Mouse (Mus musculus): Measurements from ENCODE around the gene Ifit1. TPM values are rescaled to one million over a fixed set of nuclear protein-coding genes. Genes with fewer than 3 reads are reported as not detected.
A peak's percentile ranks its signal among the peaks of the same experiment; 100 is the strongest.
"Not testable (repeated sequence)": the region's sequence is repeated elsewhere in the genome, so short reads cannot be mapped to it uniquely, and the experiment has no call there.

Gene Ifit1
- polyA plus RNA-seq, 1 experiment from 2014 or later = 1.4 TPM

- Histone ChIP-seq H3K27ac (ENCODE audit: low read length) (no peak overlapping the region), H3K27me3 (ENCODE audit: control insufficient read depth, insufficient read depth, low read length) (no peaks in the 10 kb centered on the region), H3K4me2 (ENCODE audit: low read depth, low read length) (no peak overlapping the region), H3K4me1 (ENCODE audit: control insufficient read depth, insufficient read depth, low read length) (no peaks in the 10 kb centered on the region; the same call in 1 of the 2 replicates), H3K9me3 (replicated peaks; ENCODE audit: control insufficient read depth, low read length) (no peaks in the 10 kb centered on the region), H3K9ac (ENCODE audit: low read length) (no peak overlapping the region), H3K36me3 (ENCODE audit: control insufficient read depth, insufficient read depth, low read length) (no peaks in the 10 kb centered on the region), H3K4me3 (replicated peaks; ENCODE audit: low read length) (no peak overlapping the region)
- ATAC-seq (ENCODE audit: insufficient read depth, low FRiP score) = no peak
- 78% methylated on average over 5 of the region's 5 CpGs for WGBS
Measured at GRCm38 (mm10) chr19:34642616-34643015, 1.9 kb downstream of the Ifit1 start.

- H3K27ac ChIP-seq (ENCODE audit: low read length); H3K36me3 ChIP-seq (ENCODE audit: control insufficient read depth, insufficient read depth, low read length); H3K4me1 ChIP-seq (ENCODE audit: control insufficient read depth, insufficient read depth, low read length); H3K9me3 ChIP-seq (replicated peaks; ENCODE audit: control insufficient read depth, low read length); H3K9ac ChIP-seq (ENCODE audit: low read length); H3K27me3 ChIP-seq (ENCODE audit: control insufficient read depth, insufficient read depth, low read length); ATAC-seq (ENCODE audit: insufficient read depth, low FRiP score); H3K4me3 ChIP-seq (replicated peaks; ENCODE audit: low read length); H3K4me2 ChIP-seq (ENCODE audit: low read depth, low read length): not testable (repeated sequence)
- WGBS = 85% methylated on average over 7 of the region's 8 CpGs
Measured at GRCm38 (mm10) chr19:34647630-34648029, 7.0 kb downstream of the Ifit1 start.

DNA sequence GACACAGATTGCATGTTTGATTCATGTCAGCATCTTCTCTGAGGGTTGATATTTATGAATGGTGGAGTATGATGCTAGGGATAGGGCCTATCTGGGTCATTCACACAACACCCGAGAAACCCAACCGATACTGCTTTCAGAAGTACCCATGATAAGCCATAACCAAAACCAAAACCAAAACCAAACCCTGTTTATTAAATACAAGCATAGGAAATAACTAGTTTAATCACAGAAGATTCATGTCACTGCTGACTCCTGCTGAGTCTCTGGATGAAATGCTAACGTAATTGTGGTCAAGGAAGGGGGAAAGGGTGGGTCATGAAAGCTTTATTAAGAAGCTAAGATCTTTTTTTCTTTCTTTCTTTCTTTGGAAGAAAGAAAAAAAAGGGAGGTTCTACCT lies 9.6 kb downstream of the Ifit1 start:
- H3K27ac ChIP-seq (ENCODE audit: low read length) = no peak overlapping the region
- no peaks in the 10 kb centered on the region for H3K36me3 ChIP-seq (ENCODE audit: control insufficient read depth, insufficient read depth, low read length)
- H3K4me2 ChIP-seq (ENCODE audit: low read depth, low read length) = no peak overlapping the region
- no peaks in the 10 kb centered on the region for H3K27me3 ChIP-seq (ENCODE audit: control insufficient read depth, insufficient read depth, low read length)
- H3K4me1 ChIP-seq (ENCODE audit: control insufficient read depth, insufficient read depth, low read length) = no peaks in the 10 kb centered on the region
- no peak overlapping the region for H3K4me3 ChIP-seq (replicated peaks; ENCODE audit: low read length)
- H3K9me3 ChIP-seq (replicated peaks; ENCODE audit: control insufficient read depth, low read length) = no peaks in the 10 kb centered on the region
- ATAC-seq (ENCODE audit: insufficient read depth, low FRiP score) = no peak
- 85% methylated on average over 3 of the region's 3 CpGs for WGBS
- H3K9ac ChIP-seq (ENCODE audit: low read length) = no peak overlapping the region

DNA sequence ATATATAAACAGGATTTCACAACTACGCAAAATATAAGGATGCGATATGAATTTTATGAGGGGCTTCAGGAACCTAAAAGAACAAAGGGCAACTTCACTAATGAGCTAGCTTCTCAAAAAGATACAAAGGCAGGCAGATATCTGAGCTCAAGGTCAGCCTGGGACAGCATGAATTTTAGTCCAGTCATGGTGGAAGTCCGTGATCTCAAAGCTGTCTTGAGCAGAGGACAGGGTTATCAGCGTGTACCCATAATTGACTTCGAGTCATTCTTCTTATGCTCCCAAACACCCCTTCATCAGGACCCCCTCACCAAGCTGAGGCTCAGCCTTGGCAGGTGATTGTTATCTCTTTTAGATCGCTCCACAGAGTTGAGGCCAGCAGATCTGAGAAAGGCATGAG lies 10.3 kb downstream of the Ifit1 start:
- ATAC-seq (ENCODE audit: insufficient read depth, low FRiP score) = no peak
- H3K9ac ChIP-seq (ENCODE audit: low read length) = no peak overlapping the region
- H3K27ac ChIP-seq (ENCODE audit: low read length) = no peak overlapping the region
- H3K4me3 ChIP-seq (replicated peaks; ENCODE audit: low read length) = no peak overlapping the region
- no peaks in the 10 kb centered on the region for H3K27me3 ChIP-seq (ENCODE audit: control insufficient read depth, insufficient read depth, low read length)
- no peaks in the 10 kb centered on the region for H3K4me1 ChIP-seq (ENCODE audit: control insufficient read depth, insufficient read depth, low read length)
- no peaks in the 10 kb centered on the region for H3K9me3 ChIP-seq (replicated peaks; ENCODE audit: control insufficient read depth, low read length)
- WGBS = 79% methylated on average over 6 of the region's 6 CpGs
- H3K36me3 ChIP-seq (ENCODE audit: control insufficient read depth, insufficient read depth, low read length) = no peaks in the 10 kb centered on the region
- no peak overlapping the region for H3K4me2 ChIP-seq (ENCODE audit: low read depth, low read length)

- WGBS = 60% methylated on average over 10 of the region's 10 CpGs
- Histone ChIP-seq H3K4me3 (replicated peaks; ENCODE audit: low read length) (no peak overlapping the region), H3K4me2 (ENCODE audit: low read depth, low read length) (no peak overlapping the region), H3K36me3 (ENCODE audit: control insufficient read depth, insufficient read depth, low read length) (no peaks in the 10 kb centered on the region), H3K27ac (ENCODE audit: low read length) (no peak overlapping the region), H3K9me3 (replicated peaks; ENCODE audit: control insufficient read depth, low read length) (no peaks in the 10 kb centered on the region), H3K4me1 (ENCODE audit: control insufficient read depth, insufficient read depth, low read length) (no peaks in the 10 kb centered on the region), H3K9ac (ENCODE audit: low read length) (no peak overlapping the region), H3K27me3 (ENCODE audit: control insufficient read depth, insufficient read depth, low read length) (no peaks in the 10 kb centered on the region)
- ATAC-seq (ENCODE audit: insufficient read depth, low FRiP score) = no peak
Measured at GRCm38 (mm10) chr19:34655227-34655805, 14.6 kb downstream of the Ifit1 start.

- Histone ChIP-seq H3K27me3 (ENCODE audit: control insufficient read depth, insufficient read depth, low read length) (no peaks in the 10 kb centered on the region), H3K4me1 (ENCODE audit: control insufficient read depth, insufficient read depth, low read length) (no peaks in the 10 kb centered on the region), H3K4me2 (ENCODE audit: low read depth, low read length) (no peak overlapping the region), H3K9me3 (replicated peaks; ENCODE audit: control insufficient read depth, low read length) (no peaks in the 10 kb centered on the region), H3K9ac (ENCODE audit: low read length) (no peak overlapping the region), H3K36me3 (ENCODE audit: control insufficient read depth, insufficient read depth, low read length) (no peaks in the 10 kb centered on the region), H3K4me3 (replicated peaks; ENCODE audit: low read length) (no peak overlapping the region), H3K27ac (ENCODE audit: low read length) (no peak overlapping the region)
- ATAC-seq (ENCODE audit: insufficient read depth, low FRiP score) = peak; percentile 77
- 22% methylated on average over 2 of the region's 2 CpGs for WGBS
Measured at GRCm38 (mm10) chr19:34656511-34657298, 16.0 kb downstream of the Ifit1 start.

- Histone ChIP-seq H3K4me1 (ENCODE audit: control insufficient read depth, insufficient read depth, low read length) (0 out of 2 replicates have a peak, but pooled peaks cover 3% of the 10 kb centered on the region), H3K27me3 (ENCODE audit: control insufficient read depth, insufficient read depth, low read length) (no peaks in the 10 kb centered on the region), H3K4me3 (replicated peaks; ENCODE audit: low read length) (peak overlapping the region; percentile 44), H3K9me3 (replicated peaks; ENCODE audit: control insufficient read depth, low read length) (no peaks in the 10 kb centered on the region), H3K9ac (ENCODE audit: low read length) (no peak overlapping the region), H3K4me2 (ENCODE audit: low read depth, low read length) (peak overlapping the region; percentile 52), H3K36me3 (ENCODE audit: control insufficient read depth, insufficient read depth, low read length) (no peaks in the 10 kb centered on the region), H3K27ac (ENCODE audit: low read length) (no peak overlapping the region)
- ATAC-seq (ENCODE audit: insufficient read depth, low FRiP score) = peak; percentile 92
- 14% methylated on average over 13 of the region's 13 CpGs for WGBS
Measured at GRCm38 (mm10) chr19:34662067-34662507, 21.4 kb downstream of the Ifit1 start.

DNA sequence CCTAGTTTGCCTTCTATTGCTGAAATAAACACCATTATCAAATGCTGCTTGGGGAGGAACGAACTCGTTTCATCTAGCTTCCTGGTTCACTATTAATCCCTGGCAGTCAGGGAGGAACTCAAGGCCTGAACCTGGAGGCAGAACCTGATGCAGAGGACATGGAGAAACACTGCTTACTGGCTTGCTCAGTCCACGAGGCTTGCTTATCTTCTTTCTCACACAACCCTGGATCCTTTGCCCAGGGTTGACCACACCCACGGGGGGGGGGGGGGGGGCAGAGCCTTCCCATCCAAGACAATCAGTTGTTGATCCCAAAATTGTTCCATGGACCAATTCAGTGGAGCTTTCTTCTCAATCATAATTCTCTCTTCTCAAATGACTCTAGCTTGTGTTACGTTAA lies 22.1 kb downstream of the Ifit1 start:
- WGBS = 31% methylated on average over 5 of the region's 5 CpGs

DNA sequence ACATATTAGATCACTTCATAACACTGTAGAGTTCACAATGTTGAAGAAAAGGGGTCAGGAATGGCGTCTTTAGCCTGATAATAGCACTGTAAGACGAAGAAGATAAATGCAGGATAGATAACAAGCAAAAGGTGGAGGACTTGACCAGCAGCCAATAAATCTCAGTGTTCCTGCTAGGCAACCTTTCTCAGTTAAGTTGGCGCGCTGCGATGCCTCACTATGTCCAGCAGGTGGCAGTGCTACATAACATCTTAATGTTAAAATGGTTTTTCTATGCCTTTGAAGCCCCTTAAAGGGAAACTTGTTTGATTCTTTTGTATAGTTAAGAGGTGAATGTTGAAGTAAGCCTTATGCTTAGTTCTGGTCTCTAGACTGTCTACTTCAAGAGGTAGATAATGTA lies 25.5 kb downstream of the Ifit1 start:
- no peak for ATAC-seq (ENCODE audit: insufficient read depth, low FRiP score)
- Histone ChIP-seq H3K27ac (ENCODE audit: low read length) (no peak overlapping the region), H3K4me1 (ENCODE audit: control insufficient read depth, insufficient read depth, low read length) (0 out of 2 replicates have a peak, but pooled peaks cover 3% of the 10 kb centered on the region), H3K4me2 (ENCODE audit: low read depth, low read length) (no peak overlapping the region), H3K4me3 (replicated peaks; ENCODE audit: low read length) (no peak overlapping the region), H3K27me3 (ENCODE audit: control insufficient read depth, insufficient read depth, low read length) (no peaks in the 10 kb centered on the region), H3K36me3 (ENCODE audit: control insufficient read depth, insufficient read depth, low read length) (no peaks in the 10 kb centered on the region), H3K9ac (ENCODE audit: low read length) (no peak overlapping the region), H3K9me3 (replicated peaks; ENCODE audit: control insufficient read depth, low read length) (no peaks in the 10 kb centered on the region)
- 1% methylated on average over 5 of the region's 5 CpGs for WGBS

More for the DNA sequence above, 22.1 kb downstream of the Ifit1 start:
- Histone ChIP-seq H3K9ac (ENCODE audit: low read length) (no peak overlapping the region), H3K9me3 (replicated peaks; ENCODE audit: control insufficient read depth, low read length) (no peaks in the 10 kb centered on the region), H3K4me3 (replicated peaks; ENCODE audit: low read length) (no peak overlapping the region), H3K4me1 (ENCODE audit: control insufficient read depth, insufficient read depth, low read length) (0 out of 2 replicates have a peak, but pooled peaks cover 3% of the 10 kb centered on the region), H3K27ac (ENCODE audit: low read length) (no peak overlapping the region), H3K36me3 (ENCODE audit: control insufficient read depth, insufficient read depth, low read length) (no peaks in the 10 kb centered on the region), H3K4me2 (ENCODE audit: low read depth, low read length) (peak overlapping the region; percentile 52; the same call in 1 of the 2 replicates), H3K27me3 (ENCODE audit: control insufficient read depth, insufficient read depth, low read length) (no peaks in the 10 kb centered on the region)
- 0 out of 2 replicates have a peak, but pooled peaks have one; percentile 26 for ATAC-seq (ENCODE audit: insufficient read depth, low FRiP score)

Data from stomach, embryonic 16.5 days (tissue).